Mouse (Mus musculus) lung, embryonic 16.5 days (tissue): ENCODE data around the gene Rps24. TPM values are rescaled to one million over a fixed set of nuclear protein-coding genes. Genes with fewer than 3 reads are reported as not detected.

Experiments
- ATAC-seq: fragments of 200-750 bp; cut with Nextera tagmentation; 2 replicates; pipeline ENCODE4 v1.8.0; 2017; ENCODE audit warnings: low read depth, mild to moderate bottlenecking, moderate library complexity
- H3K27ac ChIP-seq: fragments of 300-500 bp; sonication (generic); 2 replicates; pipeline ENCODE4 v1.5.1; 2014; ENCODE audit warnings: mild to moderate bottlenecking, control low read depth, low read length
- H3K27me3 ChIP-seq: fragments of 300-500 bp; sonication (generic); 2 replicates; pipeline ENCODE4 v1.6.1; 2014; ENCODE audit warnings: low read depth, low read length, mixed read lengths; ENCODE audit not compliant: control insufficient read depth, insufficient read depth
- H3K36me3 ChIP-seq: fragments of 300-500 bp; sonication (generic); 2 replicates; pipeline ENCODE4 v1.6.1; 2014; ENCODE audit warnings: low read length; ENCODE audit not compliant: control insufficient read depth, insufficient read depth
- H3K4me1 ChIP-seq: fragments of 300-500 bp; sonication (generic); replicated peaks from 2 replicates; pipeline ENCODE4 v1.6.1; 2014; ENCODE audit warnings: low read length, mixed read lengths; ENCODE audit not compliant: control insufficient read depth, insufficient read depth
- H3K4me2 ChIP-seq: fragments of 300-500 bp; sonication (generic); 2 replicates; pipeline ENCODE4 v1.6.1; 2014; ENCODE audit warnings: low read depth, low read length, control low read depth
- H3K4me3 ChIP-seq: fragments of 300-500 bp; sonication (generic); 2 replicates; pipeline ENCODE4 v1.5.1; 2014; ENCODE audit warnings: mild to moderate bottlenecking, low read length, control low read depth
- H3K9ac ChIP-seq: fragments of 300-500 bp; sonication (generic); 2 replicates; pipeline ENCODE4 v1.6.1; 2014; ENCODE audit warnings: low read length, control low read depth
- H3K9me3 ChIP-seq: fragments of 300-500 bp; sonication (generic); 2 replicates; pipeline ENCODE4 v1.6.1; 2016; ENCODE audit warnings: low read length; ENCODE audit not compliant: control insufficient read depth
- WGBS: fragments of 180-500 bp; shearing (Covaris S2); extraction: QIAGEN DNeasy Blood & Tissue Kit; methylation state at CpG from one replicate; pipeline ENCODE4 v1.1.7; 2014; 5-methylcytosine and 5-hydroxymethylcytosine counted together
- polyA plus RNA-seq: library from polyadenylated mRNA; unstranded; fragments of >200 nt; fragmentation: Nextera tagmentation; extraction: Ambion mirVana; gene quantifications from 2 replicates; pipeline ENCODE4 v1.2.1, GENCODE M21; 2015

The Rps24 gene
- polyA plus RNA-seq, 1 experiment from 2014 or later, result 827 TPM

DNA sequence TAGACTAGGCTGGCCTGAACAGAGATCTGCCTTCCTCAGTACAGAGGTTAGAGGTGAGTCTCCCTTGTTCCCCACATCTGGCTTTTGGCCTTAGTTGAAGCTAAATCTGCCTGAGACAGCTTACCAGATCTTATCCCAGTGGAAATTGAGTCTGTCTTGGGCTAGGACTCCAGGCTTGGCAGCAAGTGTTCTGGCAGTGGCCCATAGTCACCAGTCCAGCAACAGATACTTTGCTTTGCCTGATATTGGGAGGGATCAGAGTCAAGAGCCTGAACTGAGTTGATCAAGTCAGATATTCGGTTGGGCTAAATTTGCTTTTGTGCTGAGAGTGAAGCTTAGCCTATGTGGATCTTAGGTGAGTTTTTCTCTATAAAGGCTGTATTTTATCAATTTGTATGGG is 9.6 kb downstream of the Rps24 start:
- Histone ChIP-seq H3K36me3 (peaks cover 62% of the 10 kb centered on the region), H3K27me3 (no peaks in the 10 kb centered on the region), H3K9ac (no peak overlapping the region), H3K9me3 (no peaks in the 10 kb centered on the region), H3K4me2 (no peak overlapping the region), H3K4me1 (peaks cover 25% of the 10 kb centered on the region), H3K4me3 (no peak overlapping the region), H3K27ac (no peak overlapping the region)
- WGBS, result 85% methylated on average over 1 of the region's 1 CpGs
- ATAC-seq, result no peak

DNA sequence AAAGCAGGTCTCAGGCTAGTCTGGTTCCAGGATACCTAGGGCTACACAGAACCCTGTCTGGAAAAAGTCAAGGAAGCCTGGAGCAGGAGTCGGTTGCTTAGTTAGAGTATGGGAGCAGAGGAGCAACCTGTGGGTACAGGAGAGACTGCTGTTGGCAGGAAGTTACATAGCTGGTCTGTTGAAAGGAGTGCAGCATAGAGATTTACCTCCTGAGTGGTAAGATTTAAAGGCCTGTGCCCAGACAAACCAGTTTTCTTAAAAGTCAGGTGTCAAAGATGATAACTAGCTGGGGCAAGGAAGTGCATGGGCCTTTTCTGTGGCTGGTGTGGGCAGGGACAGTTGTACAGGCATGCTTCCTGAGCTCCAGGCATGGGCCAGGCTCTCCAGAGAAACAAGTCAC is 10.5 kb downstream of the Rps24 start:
- 93% methylated on average over 1 of the region's 1 CpGs for WGBS
- Histone ChIP-seq H3K9me3 (no peaks in the 10 kb centered on the region), H3K4me3 (no peak overlapping the region), H3K9ac (no peak overlapping the region), H3K4me1 (peaks cover 15% of the 10 kb centered on the region), H3K4me2 (no peak overlapping the region), H3K27me3 (no peaks in the 10 kb centered on the region), H3K27ac (no peak overlapping the region), H3K36me3 (peaks cover 57% of the 10 kb centered on the region)
- ATAC-seq, result no peak

GRCm38 (mm10) chr14:24498561-24499255 is 11.8 kb downstream of the Rps24 start:
- Histone ChIP-seq H3K36me3 (peaks cover 47% of the 10 kb centered on the region), H3K4me3 (no peak overlapping the region), H3K4me2 (no peak overlapping the region), H3K9ac (no peak overlapping the region), H3K9me3 (no peaks in the 10 kb centered on the region), H3K27me3 (no peaks in the 10 kb centered on the region), H3K27ac (no peak overlapping the region), H3K4me1 (peaks cover 8% of the 10 kb centered on the region)
- ATAC-seq, result no peak
- 52% methylated on average over 5 of the region's 5 CpGs for WGBS

GRCm38 (mm10) chr14:24499478-24499877 is 12.6 kb downstream of the Rps24 start:
- Histone ChIP-seq H3K9me3 (no peaks in the 10 kb centered on the region), H3K36me3 (peaks cover 41% of the 10 kb centered on the region), H3K27ac (no peak overlapping the region), H3K27me3 (no peaks in the 10 kb centered on the region), H3K9ac (no peak overlapping the region), H3K4me3 (no peak overlapping the region), H3K4me1 (peaks cover 6% of the 10 kb centered on the region), H3K4me2 (no peak overlapping the region)
- ATAC-seq, result no peak
- 26% methylated on average over 9 of the region's 9 CpGs for WGBS

DNA sequence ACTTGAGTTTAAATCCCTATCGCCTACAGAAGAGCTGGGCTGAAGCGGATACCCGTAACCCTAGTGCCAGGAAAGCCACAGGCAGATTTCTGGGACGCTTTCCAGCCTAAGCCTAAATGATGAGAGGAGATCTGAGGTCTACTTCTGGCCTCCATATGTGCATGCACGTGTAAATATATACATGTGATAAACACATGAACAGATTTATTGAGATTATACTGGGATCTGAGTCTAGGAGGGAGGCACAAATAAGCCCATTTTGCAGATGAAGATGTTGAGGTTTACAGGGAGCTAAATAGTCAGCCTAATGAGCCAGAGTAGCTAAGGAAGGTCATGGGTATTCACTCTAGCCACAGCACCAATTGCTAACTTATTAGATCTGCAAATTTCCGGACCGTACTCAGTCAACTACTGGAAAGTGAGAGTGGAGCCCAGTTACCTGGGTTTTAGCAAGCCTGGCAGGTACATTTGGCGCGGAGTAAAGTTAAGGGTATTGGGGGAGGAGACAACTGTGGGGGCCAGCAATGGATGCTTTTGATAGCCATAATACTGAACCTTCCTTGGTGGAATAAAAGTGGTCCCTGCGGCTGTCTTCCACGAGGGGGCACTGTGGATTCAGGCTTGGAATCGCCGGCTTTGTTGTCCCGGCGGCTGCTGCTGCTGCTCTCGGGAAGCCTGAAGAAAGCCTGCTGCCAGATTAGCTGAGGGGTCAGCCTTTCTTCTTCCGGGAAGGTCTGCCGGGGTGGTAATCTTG is 13.3 kb downstream of the Rps24 start:
- peak overlapping the region; percentile 40 for H3K4me2 ChIP-seq
- H3K9ac ChIP-seq, result peak overlapping the region; percentile 52
- H3K4me1 ChIP-seq, result peaks cover 5% of the 10 kb centered on the region; the same call in 1 of the 2 replicates
- no peaks in the 10 kb centered on the region for H3K9me3 ChIP-seq
- H3K27me3 ChIP-seq, result no peaks in the 10 kb centered on the region
- 12% methylated on average over 18 of the region's 18 CpGs for WGBS
- peak; percentile 72 for ATAC-seq
- no peak overlapping the region for H3K4me3 ChIP-seq
- peak overlapping the region; percentile 16 for H3K27ac ChIP-seq
- peaks cover 34% of the 10 kb centered on the region for H3K36me3 ChIP-seq

GRCm38 (mm10) chr14:24500845-24501186 is 13.9 kb downstream of the Rps24 start:
- 9% methylated on average over 8 of the region's 8 CpGs for WGBS
- Histone ChIP-seq H3K27ac (peak overlapping the region; percentile 4; the same call in 1 of the 2 replicates), H3K9ac (peak overlapping the region; percentile 52), H3K4me1 (peaks cover 5% of the 10 kb centered on the region; the same call in 1 of the 2 replicates), H3K4me2 (peak overlapping the region; percentile 40), H3K36me3 (peaks cover 31% of the 10 kb centered on the region), H3K4me3 (no peak overlapping the region), H3K27me3 (no peaks in the 10 kb centered on the region), H3K9me3 (no peaks in the 10 kb centered on the region)
- ATAC-seq, result no peak

DNA sequence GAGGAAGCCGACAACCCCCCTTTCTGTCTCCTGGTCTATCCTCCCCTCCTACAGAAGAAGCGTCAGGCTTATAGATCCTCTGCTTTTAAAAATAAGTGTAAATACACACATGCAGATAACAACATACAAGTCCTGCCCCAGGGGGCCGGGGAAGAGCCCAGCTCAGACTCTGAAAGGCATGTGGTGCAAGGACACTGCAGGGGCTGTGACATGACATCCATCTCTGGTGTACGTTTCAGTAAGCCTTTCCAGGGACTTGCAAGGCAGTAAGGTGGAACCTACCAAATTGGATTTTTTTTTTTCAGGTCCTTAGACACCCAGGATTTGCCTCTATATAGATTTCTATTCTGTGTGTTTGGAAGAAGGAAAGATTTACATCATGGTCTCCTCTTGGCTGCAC is 14.3 kb downstream of the Rps24 start:
- Histone ChIP-seq H3K9ac (peak overlapping the region; percentile 52), H3K4me2 (no peak overlapping the region), H3K4me1 (peaks cover 5% of the 10 kb centered on the region; the same call in 1 of the 2 replicates)

DNA sequence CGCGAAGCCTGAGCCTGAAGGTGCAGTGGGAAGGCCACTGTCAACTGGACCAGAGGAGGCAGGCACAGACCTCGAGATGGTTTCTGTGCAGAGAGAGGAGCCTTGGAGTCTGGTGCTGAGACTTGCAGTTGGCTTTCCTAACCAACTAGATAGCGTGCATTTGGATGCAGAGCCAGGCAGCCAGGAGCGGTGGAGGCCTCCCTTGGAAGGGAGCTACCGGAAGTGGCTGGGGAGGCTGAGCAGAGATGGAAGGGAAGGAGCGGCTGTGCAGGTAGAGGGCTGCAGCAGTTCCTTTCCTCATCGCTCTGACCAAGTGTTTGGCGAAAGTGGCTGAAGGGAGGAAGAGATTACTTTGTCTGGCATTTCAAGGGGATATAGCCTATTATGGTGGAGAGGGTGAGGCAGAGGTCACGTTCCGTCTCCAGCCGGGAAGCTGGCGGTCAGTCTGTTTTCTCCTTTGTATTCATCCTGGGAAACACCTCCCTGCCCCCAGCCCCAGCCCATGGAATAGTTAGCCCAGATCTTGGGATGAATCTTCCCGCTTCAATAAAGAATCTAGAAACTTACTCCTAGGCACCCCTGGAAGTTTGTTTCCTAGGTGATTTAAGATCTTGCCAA is 20.6 kb downstream of the Rps24 start:
- Histone ChIP-seq H3K4me3 (no peak overlapping the region), H3K27ac (no peak overlapping the region), H3K36me3 (no peaks in the 10 kb centered on the region), H3K27me3 (no peaks in the 10 kb centered on the region), H3K4me1 (peaks cover 14% of the 10 kb centered on the region), H3K9me3 (peaks cover 4% of the 10 kb centered on the region; the same call in 1 of the 2 replicates), H3K4me2 (peak overlapping the region; percentile 37; the same call in 1 of the 2 replicates), H3K9ac (no peak overlapping the region)
- 21% methylated on average over 14 of the region's 14 CpGs for WGBS
- no peak for ATAC-seq

More for the DNA sequence above, 14.3 kb downstream of the Rps24 start:
- no peak for ATAC-seq
- Histone ChIP-seq H3K27ac (no peak overlapping the region), H3K4me3 (no peak overlapping the region), H3K27me3 (no peaks in the 10 kb centered on the region), H3K9me3 (no peaks in the 10 kb centered on the region), H3K36me3 (peaks cover 27% of the 10 kb centered on the region)
- 42% methylated on average over 4 of the region's 4 CpGs for WGBS
